Mouse (Mus musculus) left cerebral cortex, postnatal 4 days (tissue): Measurements from ENCODE around the gene Sycn. TPM values are rescaled to one million over a fixed set of nuclear protein-coding genes. Genes with fewer than 3 reads are reported as not detected.
"Not testable (repeated sequence)": the region's sequence is repeated elsewhere in the genome, so short reads cannot be mapped to it uniquely, and the experiment has no call there.

ENCODE experiments used
- DNase-seq: peaks from one replicate; pipeline ENCODE4 v3.0.0-alpha.2; 2022
- intact Hi-C: fragments of 180-260 bp; cut with DNase I; formaldehyde crosslinking; loops from one replicate; pipeline ENCODE4 v1.15.1; 2025
- total RNA-seq, 2 experiments: library from RNA; stranded (reverse); gene quantifications; 2 replicates each; pipeline ENCODE4 v1.2.3; 2021

Sycn gene
- total RNA-seq = not detected

- intact Hi-C loops = loop anchor here (10.0 kb wide), 1 partner anchor 64 kb away; no protein-coding TSS in a partner anchor
- DNase-seq = no peak
Observed at GRCm38 (mm10) chr7:28540526-28540925, at the start of gene Sycn. Gene Sycn (plus strand): TSS chr7:28540885.

DNA sequence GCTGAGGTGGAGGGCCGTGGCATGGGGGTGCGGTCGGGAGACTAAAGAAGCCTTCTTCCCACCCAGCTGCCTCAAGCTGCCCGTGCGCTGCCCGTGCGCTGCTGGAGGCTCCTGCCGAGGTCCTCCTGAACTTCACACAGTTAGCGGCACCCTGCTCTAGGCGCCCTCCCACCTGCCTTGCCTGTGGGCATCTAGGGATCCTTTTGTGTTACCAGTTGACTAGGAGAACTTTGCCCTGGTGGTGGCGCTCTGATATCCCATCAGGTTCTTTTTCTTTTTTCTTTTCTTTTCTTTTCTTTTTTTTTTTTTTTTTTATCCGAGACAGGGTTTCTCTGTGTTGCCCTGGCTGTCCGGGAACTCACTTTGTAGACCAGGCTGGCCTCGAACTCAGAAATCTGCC is 49.8 kb upstream of the Sycn start:
- intact Hi-C loops = no loop called here
- DNase-seq = no peak

GRCm38 (mm10) chr7:28492310-28492709 is 48.4 kb upstream of the Sycn start:
- no peak for DNase-seq
- intact Hi-C loops = no loop called here

DNA sequence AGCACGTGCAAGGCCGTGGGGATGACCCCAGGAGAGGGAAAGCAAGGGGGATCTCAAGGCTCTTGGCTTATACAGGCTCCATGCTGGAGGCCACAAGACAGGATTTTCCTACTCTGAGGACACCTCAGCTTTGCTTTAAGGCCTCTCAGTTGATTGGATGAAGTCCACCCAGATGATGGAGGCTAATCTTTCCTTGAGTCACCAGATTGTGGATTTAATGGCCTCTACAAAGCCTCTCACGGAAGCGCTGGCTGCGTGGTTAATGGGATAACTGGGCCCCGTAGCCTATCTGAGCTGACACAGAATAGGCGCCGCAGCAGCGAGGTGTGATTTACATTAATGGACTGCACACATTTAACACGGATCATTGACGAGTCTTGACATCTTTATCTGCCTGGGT is 45.3 kb upstream of the Sycn start:
- intact Hi-C loops = no loop called here
- DNase-seq = no peak

DNA sequence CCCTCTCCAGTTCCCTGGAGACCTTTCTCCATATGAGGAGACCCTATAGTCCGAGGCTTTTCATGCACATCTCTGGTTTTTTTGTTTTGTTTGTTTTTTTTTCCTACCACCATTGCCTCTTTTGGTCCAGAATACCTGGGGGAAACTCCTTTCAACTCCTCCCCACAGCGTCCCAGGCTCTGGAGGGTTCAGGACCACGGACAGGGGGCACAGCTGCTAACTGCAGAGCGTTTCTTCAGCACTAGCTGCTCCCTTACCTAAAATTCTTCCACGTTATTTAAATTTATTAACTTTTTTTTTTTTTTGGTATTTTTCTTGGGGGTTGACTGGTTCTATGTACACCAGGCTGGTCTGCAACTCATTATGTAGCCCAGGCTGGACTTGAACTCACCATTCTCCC is 35.1 kb upstream of the Sycn start:
- no peak for DNase-seq
- intact Hi-C loops = no loop called here

DNA sequence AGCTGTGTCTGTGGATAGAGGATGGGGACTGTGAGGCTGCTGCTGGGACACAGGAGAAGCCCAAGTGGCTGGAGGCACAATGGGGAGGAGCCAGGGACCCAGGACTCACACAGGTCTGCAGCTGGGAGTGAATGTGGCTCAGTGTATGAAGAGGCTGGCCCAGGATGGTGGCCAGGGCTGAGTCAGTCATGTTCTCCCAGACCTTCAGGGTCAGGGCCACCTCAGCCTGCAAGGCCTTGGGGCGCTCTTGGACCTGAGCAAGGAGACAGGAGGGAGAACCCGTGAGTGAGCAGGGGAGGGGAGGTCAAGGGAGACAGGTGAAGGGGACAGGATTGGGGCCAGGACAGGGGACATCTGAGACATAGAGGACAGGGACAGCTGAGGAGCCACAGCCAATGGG is 31.6 kb upstream of the Sycn start:
- intact Hi-C loops, DNase-seq: not testable (repeated sequence)

GRCm38 (mm10) chr7:28510405-28510974 is 30.2 kb upstream of the Sycn start, which contains the start of gene Ifnl2:
Gene Ifnl2 (minus strand): TSS chr7:28510455.
- intact Hi-C loops, DNase-seq: not testable (repeated sequence)

GRCm38 (mm10) chr7:28511441-28511840 is 29.2 kb upstream of the Sycn start:
- DNase-seq = no peak
- intact Hi-C loops = no loop called here

GRCm38 (mm10) chr7:28522536-28522935 is 18.1 kb upstream of the Sycn start, which contains the start of gene Ifnl3:
Gene Ifnl3 (plus strand): TSS chr7:28522836.
- DNase-seq, intact Hi-C loops: not testable (repeated sequence)

DNA sequence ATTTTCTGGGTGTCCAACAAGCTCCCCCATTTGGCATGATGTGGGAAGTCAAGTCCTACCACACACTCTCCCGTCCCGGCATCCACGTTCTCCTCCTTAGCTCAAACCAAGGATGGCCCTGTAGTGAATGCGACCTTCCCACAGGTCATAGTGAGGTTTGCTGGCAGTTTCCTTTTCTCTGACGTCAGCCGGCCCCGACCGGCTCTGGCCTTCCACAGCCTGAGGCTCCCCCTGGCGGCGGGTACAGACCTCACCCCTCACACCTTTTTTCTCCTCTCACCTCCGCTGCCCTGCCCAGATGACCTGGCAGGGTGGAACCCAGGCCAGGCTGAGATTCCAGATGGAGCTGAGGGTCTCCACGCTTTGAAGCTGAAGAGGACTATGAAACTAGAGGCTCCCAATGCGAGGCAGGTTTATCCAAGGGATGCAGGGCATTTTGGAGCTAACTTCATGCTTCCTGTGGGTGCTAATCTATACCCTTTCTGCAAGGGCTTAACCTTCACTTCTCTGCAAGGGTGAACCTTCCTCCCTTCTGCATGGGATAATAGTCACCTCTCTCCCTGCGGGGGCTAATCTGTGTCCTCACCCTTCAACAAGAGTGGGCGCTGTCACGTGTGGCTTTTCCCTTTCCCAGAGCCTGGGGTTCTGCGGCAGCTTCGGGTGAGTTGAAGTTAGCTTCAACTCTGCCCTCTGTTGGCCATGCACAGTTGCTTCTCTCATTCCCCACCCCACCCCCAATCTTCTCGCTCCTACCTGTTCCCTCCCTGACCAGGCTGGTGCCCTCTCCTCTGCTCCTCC is 12.6 kb upstream of the Sycn start:
- DNase-seq = peak; percentile 78
- intact Hi-C loops = no loop called here

- intact Hi-C loops = no loop called here
Observed at GRCm38 (mm10) chr7:28532005-28532404, 8.7 kb upstream of the Sycn start.

DNA sequence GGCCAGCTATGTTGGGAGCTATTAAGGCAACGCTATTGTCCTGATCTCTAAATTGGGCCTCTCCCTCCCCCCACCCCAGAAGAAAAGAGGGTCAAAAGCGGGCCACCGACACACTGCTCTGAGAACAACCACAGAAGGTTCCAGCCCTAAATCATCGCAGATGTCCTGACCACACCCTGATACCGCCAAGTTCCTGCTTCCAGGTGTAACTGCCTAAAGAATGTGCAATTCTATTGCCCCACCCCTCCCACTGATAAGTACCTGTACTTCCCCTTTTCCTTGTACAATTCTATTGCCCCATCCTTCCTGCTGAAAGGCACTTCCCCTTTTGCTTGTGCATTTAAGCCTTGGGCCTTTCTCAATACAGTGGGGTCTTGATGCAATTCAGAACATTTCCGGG is 1.8 kb upstream of the Sycn start:
- intact Hi-C loops, DNase-seq: not testable (repeated sequence)

More at GRCm38 (mm10) chr7:28532005-28532404, 8.7 kb upstream of the Sycn start:
- DNase-seq = no peak

DNA sequence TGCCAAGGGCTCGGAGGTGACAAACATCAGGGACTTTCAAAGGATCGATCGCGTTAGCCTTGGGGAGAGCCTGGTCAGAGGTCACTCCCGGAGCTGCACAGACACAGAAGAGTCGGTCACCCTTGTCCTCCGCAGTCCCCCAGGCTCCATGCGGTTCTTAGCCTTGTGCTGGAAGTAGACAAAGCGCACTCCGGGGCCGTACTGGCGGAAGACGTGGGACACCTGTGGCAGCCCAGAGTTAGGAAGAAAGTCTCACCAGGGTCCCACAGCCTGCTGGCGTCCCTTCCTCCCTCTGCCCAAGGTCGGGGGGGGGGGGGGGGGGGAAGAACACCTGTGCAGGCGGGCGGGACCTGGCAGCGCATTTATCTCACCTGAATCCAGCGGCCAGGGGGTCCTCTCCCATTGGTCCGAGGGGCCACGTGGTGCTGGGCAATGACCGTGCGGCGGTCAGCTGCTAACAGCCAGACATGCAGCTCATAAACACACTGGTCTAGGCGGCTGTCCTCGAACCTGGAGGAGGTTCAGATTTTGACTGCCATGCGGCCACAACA is 3.4 kb downstream of the Sycn start:
- no peak for DNase-seq
- intact Hi-C loops = loop anchor here (10.0 kb wide), 1 partner anchor 61 kb away; no protein-coding TSS in a partner anchor

GRCm38 (mm10) chr7:28545048-28545890 is 4.6 kb downstream of the Sycn start:
- no peak for DNase-seq
- intact Hi-C loops = loop anchor here (10.0 kb wide), 1 partner anchor 60 kb away; no protein-coding TSS in a partner anchor

GRCm38 (mm10) chr7:28545891-28546210 is 5.2 kb downstream of the Sycn start:
- no peak for DNase-seq
- intact Hi-C loops = loop anchor here (10.0 kb wide), 1 partner anchor 59 kb away; no protein-coding TSS in a partner anchor

- intact Hi-C loops = loop anchor here (10.0 kb wide), 1 partner anchor 58 kb away; no protein-coding TSS in a partner anchor
- no peak for DNase-seq
Observed at GRCm38 (mm10) chr7:28546649-28547048, 6.0 kb downstream of the Sycn start.

- intact Hi-C loops = loop anchor here (10.0 kb wide), 1 partner anchor 58 kb away; no protein-coding TSS in a partner anchor
- DNase-seq = no peak
Observed at GRCm38 (mm10) chr7:28547154-28547553, 6.5 kb downstream of the Sycn start, which contains the start of gene Nccrp1. Gene Nccrp1 (minus strand): TSS chr7:28547254.

DNA sequence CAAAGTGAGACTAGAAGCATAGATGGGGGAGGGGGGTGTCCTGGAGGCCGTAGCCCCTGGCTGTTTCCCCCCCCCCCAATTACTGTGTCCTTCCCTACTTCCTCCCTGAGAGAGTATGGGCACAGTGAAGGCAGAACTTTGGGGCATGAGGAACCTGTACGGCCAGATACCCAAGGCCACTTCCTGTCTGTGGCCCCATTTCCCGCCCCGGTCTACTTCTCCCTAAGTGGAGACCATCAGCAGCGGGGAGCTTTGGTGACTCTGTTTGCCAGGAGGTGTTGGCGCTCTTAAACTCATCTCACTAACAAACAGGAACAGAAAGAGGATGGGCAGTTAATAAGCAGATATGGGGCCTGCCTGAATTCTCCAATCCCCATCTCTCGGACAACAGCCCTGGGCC is 6.9 kb downstream of the Sycn start:
- DNase-seq = no peak
- intact Hi-C loops = loop anchor here (10.0 kb wide), 1 partner anchor 57 kb away; no protein-coding TSS in a partner anchor

- intact Hi-C loops = no loop called here
- no peak for DNase-seq
Observed at GRCm38 (mm10) chr7:28553076-28553475, 12.4 kb downstream of the Sycn start.

DNA sequence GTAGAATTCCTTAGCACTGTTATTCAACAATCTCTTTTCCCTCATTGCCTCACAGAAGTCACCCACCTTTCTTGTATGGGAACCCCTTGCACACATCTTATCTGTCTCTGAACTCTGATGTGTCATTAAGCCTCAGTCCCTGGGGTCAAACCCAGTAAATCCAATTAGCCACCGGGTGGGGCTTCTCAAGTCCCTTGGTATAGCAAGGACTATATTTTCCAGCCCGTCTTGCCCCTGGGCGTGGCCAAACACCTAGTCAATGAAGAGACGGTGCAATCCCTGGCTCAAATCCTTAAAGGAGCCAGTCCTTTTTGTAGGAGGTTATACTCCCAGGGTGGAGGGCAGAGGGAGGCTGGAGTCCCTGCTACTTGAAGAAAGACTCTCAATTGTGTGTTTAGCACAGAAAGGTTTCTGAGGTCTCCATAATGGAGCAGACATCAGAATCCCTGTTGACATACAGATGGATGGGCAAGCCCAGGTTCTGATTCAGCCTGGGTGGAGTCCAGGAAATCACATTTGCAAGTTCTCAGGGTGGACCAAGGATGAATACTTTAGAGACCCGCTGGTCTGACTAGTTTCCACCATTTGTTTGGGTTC is 15.4 kb downstream of the Sycn start:
- no peak for DNase-seq
- intact Hi-C loops = no loop called here
